Mouse (Mus musculus): ENCODE data around the gene Morn3.
A peak's percentile ranks its signal among the peaks of the same experiment; 100 is the strongest.

Morn3 gene

DNA sequence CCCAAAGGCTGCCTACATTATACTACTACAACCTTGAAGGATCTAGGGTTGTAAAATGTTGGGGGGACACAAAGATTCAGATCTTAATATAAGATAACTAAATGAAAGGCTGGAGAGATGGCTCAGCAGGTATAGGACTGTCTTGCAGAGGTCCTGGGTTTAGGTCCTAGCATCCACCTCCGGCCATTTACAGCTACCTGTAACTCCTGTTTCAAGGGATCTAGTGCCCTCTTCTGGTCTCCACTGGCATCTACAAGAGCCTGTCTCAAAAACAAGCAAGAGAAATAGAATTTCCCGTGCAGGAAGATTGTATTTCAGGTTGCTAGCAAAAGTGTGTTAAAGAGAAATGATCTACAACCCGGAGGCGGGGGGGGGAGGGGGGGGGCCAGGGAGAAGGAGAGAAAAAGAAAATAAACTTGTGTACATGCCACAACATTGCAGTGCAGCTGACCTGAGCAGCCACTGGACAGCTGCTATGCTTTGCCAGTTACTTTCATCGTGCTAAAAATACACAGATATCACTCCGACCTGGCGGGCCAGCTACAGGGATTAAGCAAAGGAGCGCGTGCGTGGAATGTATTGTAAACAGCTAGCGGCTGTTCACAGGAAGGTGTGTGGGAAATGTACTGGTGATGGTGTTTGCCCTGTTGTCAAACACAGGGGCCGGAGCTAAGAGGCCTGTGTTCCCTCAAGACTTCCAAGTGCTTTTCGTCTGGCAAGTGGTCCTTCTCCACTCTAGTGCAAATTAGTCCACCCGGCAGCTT lies 13.1 kb upstream of the Morn3 start:
- no peak for DNase-seq (ENCODE audit: low spot score)

DNA sequence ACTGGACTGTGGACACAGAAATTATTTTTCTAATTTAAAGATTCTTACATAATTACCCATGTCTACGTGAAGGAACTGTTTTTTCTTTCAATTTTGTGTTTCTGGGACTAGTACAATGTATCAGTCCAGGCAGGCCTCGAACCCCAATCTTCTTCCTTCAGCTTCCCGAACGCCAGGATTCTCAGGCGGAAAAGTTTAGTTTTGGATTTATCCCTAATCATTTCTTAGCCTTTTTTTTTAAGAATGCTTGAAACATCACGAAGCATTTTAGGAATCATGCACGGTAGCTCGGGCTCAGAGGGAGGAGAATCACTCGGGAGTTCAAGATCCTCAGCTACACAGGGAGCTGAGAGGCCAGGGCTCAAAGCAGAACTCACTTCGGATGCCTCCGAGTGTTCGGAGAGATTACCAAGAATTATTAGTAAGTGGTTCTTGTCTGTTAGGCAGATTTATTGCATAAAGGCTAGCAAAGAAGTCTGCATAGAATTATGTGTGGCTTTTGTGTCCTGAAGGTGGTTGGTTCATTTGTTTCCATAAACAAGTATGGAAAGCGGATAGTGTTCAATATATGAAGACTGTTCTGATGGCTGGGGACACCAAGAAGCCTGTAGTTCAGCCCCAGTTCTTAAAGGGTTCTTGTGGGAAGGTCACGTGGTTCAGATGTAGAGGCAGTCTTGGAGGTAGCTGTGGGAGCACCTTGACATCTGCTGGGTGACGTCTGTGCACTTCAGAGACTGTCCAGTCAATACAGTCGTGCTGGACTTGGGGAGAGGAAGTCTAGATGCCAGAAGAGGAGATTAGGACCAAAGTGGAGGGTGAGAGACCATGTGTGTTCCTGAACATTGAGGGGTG lies 11.7 kb upstream of the Morn3 start:
- DNase-seq (ENCODE audit: low spot score) = no peak

DNA sequence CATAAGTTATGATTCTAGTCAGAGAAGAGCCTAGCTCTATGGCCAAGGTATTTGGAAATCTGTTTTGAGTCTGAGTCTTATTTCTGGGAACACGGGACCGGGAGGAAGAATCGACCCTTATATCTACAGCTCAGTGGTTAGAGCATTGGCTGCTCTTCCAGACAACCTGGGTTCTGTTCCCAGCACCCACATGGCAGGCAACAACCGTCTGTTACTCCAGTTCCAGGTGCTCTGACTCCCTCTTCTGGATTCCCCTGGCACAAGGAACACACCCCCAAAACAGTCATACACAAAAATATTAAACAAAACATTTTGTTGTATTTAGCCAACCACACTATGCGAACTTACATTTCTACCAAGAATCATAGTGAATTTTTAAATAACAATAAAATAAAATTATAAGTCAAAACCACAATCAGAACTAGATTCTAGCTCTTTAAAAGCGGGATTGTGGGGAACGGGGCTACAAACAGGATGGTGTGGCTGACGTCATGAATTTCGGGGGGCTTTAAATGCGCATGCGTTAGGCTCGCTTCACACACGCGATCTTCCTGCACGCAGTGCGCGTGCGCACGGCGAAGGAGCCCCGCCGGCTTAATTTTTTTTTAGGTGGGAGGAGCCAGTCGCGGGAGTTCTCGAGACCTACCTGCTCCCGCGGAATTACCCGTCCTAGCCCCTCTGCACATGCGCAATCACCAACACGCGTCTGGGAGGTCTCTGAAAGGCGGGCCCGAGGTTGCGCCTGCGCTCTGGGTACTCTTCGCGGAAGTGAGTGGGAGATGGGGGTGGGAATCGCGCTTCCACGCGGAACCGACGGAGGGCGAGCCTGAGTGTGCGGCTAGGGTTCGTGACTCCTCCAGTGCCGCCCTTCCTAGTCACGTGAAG lies 10.8 kb upstream of the Morn3 start:
- peak; percentile 96 for DNase-seq (ENCODE audit: low spot score)

DNA sequence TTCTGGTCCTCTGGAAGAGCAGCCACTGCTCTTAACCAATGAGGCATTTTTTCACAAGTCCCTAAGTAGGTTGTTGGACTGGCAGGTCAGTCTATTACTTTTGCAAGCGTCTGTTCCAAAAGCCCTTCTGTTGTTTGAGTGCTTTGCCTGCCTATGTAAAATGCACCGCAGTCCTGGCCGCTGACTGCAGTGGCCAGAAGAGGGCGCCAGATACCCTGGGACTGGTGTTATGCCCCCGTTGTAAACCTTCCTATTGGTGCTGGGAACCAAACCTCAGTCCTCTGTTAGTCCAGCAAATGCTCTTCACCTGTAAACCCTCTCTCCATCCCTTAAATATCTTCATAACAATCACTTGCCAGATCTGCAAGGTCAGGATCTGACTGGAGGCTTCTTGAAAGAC lies 4.9 kb upstream of the Morn3 start:
- no peak for DNase-seq (ENCODE audit: low spot score)

DNA sequence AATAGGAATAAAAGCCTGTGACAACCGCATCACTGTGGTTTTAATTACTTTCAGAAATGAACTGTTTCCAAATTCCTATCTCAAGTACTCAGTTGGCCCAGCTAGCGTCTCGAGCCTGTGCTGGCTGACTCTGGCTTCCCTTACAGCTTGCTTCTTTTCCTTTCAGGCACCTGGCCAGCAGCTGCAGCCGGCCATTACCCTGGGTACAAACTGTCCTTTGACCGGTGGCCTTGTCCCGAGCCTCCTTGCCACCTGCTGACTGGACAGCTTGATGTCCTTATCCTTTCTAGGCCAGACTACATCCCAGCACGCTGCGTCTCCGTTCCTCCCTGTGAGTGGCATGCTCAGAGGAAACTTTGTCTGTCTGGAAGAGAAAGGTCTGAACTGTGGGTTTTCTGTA lies 4.1 kb upstream of the Morn3 start:
- DNase-seq (ENCODE audit: low spot score) = no peak

DNA sequence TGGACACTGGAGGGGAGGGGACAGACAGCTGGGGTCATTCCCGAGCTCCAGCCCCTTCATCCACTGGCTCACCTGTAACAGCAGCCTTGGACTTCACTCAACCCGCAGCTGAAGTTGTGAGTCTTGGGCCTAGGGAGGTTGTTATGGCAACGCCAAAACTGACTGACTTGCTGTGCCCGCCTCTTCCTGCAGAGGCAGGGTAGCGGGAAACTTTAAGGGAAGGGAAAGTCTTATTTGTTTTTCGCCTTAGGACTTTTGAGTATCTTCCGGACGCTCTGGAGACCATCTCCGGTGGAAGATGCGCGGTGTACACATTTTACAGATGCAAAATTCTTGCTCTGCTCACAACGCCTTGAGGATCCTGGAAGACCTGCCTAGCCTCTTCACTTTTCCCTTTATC lies 2.5 kb upstream of the Morn3 start:
- DNase-seq (ENCODE audit: low spot score) = no peak

DNA sequence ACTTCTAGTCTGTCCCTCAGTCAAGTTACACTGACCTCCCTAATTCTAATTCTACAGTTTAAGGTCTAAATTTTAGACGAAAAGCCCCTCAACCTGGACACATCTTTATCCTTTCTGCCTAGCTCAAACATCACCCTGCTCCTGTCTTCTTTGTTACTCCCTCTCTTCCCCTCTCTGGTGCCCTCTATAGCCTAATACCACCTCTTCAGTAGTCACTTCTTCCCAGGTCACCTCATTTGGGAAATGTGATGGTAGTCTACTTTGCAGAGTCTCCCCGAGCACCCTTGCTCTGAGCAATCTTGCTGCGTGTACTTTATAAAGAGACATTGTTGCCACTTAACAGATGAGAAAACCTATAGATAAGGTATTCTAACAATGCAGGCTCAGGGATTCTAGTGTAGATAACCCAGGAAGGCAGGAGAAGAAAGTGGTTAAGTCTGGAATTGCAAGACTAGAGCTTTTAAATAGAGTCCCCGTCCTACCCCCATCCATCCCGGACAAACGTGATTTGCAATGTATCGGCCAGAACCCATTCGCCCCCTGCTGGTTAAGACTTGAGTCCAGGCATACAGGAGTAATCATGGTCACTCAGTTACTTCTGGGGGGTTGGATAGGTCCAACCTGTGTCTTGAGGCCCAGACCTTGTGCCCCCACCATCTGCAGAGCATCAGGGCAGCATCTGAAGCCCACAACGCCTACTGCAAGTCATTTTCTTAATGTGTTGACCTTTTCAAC lies 1.1 kb downstream of the Morn3 start:
- no peak for DNase-seq (ENCODE audit: low spot score)

DNA sequence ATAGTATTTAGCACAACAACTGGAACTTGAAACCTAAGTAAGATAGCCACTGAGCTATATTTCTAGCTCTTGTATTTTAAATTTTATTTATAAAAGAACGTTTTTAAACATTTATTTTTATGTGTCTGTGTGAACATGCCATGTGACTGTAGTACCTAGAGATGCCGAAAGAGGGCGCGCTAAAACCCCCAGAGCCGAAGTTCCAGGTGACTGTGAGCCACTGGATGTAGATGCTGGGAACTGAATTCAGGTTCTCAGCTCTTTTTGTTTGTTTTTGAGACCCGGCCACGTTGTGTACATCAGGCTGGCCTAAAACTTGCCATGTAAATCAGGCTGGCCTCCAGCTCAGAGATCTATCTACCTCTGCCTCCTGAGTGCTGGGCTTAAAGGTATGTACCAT lies 3.0 kb downstream of the Morn3 start:
- DNase-seq (ENCODE audit: low spot score) = no peak

DNA sequence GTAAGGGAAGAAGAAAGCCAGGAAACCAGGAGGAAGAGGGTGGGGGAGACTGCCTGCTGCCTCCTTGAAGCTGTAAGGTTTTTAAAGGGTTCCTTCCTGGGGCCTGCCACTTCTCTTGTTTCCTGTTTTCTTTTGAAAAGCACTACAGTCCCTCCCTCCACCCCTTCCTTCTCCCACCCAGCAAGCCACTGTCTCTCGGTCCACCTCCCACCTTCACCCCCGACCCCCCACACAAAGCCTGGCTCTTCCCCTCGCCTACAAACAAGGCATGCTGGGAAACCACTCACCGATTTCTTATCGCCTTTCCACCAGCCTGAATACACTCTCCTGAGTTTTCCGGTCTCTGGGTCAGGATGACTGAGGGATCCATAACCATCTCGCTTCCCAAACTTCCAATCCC lies 6.0 kb downstream of the Morn3 start:
- DNase-seq (ENCODE audit: low spot score) = no peak

DNA sequence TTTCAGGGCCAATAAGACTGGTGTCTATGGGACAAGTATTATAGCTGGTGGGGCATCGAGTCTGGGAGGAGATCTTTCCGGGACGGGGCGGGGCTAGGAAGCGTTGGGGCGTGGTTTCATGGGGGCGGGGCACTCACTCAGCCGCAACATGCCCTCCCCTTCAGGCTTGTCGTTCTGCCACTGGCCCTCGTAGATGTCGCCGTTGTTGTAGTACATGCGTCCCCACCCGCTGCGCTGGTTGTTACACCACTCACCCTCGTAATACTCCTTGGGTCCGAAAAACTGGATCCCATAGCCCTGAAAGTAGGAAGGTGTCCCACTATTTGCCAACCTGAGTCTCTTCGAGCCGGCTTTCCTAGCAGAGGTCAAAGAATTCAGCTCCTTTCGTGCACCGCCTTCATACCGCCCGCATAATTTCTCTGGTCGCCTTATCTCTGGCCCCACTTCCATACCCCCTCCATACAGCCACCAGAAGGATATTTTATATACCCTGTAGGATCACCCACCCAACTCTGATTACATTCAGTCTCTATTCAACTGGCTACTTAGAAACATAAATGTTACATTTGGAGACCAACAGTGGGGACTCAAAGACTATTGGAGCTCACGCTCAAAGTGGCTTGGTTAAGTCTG lies 7.6 kb downstream of the Morn3 start:
- DNase-seq (ENCODE audit: low spot score) = no peak

DNA sequence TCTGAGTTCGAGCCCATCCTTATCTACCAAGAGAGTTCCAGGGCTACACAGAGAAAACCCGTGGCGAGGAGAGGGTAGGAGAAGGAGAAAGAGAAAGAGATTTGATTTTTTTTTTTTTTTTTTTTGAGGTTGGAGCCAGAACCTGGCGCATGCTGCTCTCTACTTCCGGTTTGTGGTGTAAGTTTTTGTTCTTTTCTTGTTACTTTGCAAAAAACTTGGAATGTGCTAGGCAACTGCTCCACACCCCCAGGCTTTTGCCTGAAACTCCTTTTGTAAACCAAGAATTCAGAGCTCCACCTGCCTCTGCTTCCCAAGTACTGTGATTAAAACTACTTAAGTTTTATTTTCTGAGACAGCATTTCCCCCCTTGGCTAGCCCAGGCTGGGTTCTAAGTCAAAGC lies 8.7 kb downstream of the Morn3 start:
- DNase-seq (ENCODE audit: low spot score) = no peak

DNA sequence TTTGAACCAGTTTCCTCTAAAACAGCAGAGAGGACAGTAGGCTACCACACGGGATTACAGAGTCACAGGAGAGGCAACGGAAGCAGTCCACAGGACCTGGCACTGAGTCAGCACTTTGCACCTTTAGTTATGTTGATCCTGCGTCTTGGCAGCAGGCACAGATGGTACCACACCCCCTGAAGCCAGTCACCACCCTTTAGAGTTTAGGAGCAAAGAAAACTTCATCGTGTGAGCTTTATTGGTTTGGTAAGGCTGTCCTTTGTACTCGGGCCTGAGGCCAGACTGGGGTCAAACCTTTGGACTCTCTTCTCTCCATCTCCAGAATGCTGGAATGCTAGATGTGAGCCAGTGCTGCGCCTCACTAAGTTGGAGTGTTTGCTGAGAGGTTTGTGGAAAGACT lies 11.3 kb downstream of the Morn3 start:
- DNase-seq (ENCODE audit: low spot score) = no peak

DNA sequence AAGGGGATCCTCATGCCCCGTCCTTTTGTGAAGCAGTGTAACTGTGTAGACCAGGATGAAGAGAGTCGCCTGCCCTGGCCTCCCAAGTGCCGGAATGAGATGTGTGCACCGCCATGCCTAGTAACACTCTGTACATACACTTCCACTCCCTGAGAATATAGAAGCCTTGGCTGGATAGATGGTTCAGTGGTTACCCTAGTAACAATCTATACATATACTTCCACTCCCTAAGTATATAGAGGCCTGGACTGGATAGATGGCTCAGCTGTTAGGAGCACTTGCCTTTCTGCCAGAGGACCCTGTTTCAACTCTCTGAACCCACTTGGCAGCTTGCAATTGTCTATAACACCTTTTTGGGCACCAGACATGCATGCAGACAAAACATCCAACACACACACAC lies 11.7 kb downstream of the Morn3 start:
- DNase-seq (ENCODE audit: low spot score) = no peak

DNA sequence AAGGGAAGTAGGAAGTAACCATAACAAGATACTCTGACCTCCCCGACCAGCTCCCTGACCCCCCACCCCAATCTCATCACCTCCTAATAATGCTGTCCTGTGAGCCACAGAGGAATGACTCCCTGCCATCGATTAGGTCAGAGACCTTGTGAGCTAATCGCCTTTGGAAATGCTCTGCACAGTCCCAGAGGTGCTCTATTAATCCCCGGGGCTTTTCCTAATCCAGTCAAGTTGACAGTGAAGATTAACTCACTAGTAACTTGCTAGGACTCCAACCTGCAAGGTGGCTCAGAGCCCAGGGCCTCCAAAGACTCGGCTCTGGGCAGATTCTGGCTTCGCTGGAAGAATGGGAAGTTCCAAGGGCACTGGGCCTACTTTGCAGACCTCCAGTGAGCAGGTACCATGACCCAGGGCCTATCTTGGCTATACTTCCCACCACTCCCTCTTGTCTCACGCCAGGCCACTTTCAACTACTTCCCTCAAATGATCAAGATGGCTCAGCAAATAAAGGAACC lies 13.1 kb downstream of the Morn3 start:
- DNase-seq (ENCODE audit: low spot score) = no peak

DNA sequence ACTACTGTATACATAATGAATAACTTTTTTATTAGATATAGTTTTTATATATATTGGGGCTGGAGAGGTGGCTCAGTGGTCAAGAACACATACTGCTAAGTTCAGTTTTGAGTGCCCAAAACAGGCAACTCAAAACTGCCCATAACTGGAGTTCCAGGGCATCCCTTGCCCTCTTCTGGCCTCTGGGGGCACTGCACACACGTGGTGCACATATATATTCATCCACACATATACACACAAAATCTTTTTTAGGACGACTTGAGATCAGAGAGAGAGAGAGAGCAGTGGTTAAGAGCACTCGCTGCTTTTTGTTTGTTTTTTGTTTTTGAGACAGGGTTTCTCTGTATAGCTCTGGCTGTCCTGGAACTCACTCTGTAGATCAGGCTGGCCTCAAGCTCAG lies 15.5 kb downstream of the Morn3 start:
- DNase-seq (ENCODE audit: low spot score) = no peak

DNA sequence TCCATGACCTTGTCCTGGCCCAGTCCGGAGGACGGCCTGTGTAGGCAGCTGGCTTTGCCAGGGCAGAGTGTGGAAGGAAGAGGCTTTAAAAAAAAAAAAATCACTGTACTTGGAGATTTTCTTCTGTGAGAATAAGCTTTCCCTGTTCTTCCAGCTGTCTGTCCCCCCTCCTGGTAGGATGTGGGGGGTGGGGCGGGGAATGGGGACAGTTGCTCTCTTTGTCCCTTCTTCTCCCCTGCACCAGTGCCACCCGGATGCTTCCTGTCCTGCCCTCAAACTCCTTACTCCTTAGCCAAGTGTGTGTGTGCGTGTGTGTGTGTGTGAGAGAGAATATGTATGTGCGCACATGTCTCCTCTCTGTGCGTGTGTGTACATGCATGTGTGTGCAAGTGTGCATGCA lies 17.1 kb downstream of the Morn3 start:
- no peak for DNase-seq (ENCODE audit: low spot score)

DNA sequence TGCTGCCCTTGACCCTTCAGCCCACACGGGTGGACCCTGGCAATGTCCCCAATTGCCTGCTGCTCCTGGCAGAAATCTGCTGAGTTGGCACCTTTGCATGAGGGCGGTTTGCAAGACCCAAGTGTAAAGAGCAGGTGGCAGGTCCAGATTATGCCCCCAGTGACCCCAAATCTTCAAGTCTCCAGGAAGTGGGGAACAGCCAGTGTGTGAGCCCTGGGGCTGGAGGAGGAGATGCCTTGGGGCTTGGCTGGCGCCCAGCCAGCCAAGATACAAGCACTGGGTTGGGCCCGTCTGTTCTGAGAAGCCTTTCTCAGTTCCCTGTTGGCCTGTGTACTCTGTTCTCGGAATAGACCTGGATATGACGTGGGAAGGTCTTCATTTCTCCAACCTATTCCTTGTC lies 19.4 kb downstream of the Morn3 start:
- no peak for DNase-seq (ENCODE audit: low spot score)

DNA sequence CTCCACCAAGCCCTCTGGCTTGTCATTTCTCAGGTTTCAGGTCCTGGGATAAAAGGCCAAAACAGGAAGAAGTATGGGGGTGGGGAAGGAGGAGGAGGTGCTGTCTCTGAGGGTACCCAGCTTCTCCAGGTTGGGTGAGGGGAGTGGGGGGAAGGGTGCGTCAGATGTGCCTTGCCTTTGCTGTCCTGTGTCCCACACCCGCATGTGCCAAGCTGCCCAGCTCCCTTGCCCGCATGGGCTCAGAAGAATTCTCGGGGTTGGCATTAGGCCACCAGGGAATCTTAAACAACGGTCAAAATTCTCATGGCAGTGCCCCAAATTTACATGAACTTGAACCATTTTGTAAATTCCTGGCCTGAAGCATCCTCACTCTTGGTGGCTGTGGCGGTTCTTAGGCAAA lies 20.4 kb downstream of the Morn3 start:
- no peak for DNase-seq (ENCODE audit: low spot score)

DNA sequence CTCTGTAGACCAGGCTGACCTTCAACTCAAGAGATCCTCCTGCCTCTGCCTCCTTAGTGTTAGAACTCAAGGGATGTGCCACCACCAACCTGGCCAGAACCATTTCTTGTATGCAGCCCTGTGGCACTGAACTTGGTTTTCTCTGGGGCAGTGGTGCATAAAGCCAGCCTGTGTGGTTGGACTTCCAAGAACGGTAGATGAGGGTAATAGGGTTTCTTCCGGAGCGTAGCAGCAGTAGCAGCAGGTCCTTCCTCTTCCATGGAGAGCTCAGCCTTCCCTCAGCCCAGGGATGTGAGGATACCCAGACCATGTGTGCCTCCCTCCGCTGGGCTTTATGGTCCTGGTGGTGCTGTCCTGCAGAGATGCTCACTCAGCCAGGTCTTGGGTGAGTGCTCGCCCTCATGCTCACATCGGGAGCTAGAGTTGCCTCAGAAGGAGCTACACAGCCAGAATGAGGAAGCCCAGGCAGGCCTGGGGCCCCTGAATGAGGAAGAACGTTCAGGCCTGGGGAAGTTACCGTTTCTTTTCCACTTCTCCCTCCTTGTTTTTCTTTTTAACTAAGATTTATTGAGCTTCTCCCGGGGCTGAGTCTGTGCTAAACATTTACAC lies 21.7 kb downstream of the Morn3 start:
- DNase-seq (ENCODE audit: low spot score) = no peak

DNA sequence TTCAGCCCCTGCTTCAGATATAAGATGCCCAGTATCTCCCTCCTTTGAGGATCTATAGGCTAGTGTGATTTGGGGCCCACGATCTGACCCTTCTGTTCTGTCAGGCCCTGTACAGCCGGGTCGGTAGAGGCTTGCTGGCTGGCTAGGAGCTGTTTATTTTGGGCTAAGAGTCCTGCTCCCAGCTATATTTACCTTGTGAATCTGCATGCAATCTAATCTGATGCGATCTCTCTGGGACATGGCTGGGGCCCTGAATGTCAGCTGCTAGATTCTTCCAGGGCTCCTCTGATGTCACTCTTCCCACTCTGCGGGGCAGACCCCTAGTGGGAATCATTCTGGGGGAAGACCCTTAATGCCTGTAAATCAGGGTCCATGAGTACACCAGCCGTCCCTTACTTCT lies 22.5 kb downstream of the Morn3 start:
- no peak for DNase-seq (ENCODE audit: low spot score)

DNA sequence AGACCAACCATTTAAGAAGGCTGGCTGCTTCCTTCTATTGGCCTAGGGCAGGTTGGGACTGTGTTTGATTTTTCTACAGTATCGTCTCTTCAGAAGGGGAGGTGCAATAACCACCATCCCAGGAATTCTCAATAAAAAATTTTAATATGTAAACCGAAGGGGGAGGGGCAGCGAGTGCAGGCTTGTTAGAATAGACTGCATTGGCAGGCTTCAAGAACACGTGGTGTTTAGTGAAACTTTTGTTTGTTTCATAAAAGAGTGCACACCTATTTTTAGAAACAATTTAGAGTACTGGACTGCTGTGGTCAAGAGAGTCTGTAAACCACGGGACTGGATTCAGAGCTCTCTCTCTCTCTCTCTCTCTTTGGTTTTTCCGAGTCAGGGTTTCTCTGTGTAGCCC lies 23.8 kb downstream of the Morn3 start:
- DNase-seq (ENCODE audit: low spot score) = no peak
